Mouse (Mus musculus) hindbrain, embryonic 13.5 days (tissue): ENCODE results near the gene Cdkal1. TPM values are rescaled to one million over a fixed set of nuclear protein-coding genes. Genes with fewer than 3 reads are reported as not detected.

ENCODE experiments used
- ATAC-seq: fragments of 200-750 bp; cut with Nextera tagmentation; 2 replicates; pipeline ENCODE4 v1.8.0; 2017; ENCODE audit warnings: moderate TSS enrichment; ENCODE audit not compliant: low FRiP score
- H3K27ac ChIP-seq: fragments of 300-500 bp; sonication (generic); 2 replicates; pipeline ENCODE4 v1.5.1; 2015; ENCODE audit warnings: inconsistent platforms, mild to moderate bottlenecking, moderate library complexity
- H3K27me3 ChIP-seq: fragments of 300-500 bp; sonication (generic); 2 replicates; pipeline ENCODE4 v1.6.1; 2015; ENCODE audit warnings: mild to moderate bottlenecking, inconsistent platforms
- H3K36me3 ChIP-seq: fragments of 300-500 bp; sonication (generic); 2 replicates; pipeline ENCODE4 v1.6.1; 2015; ENCODE audit warnings: mild to moderate bottlenecking, inconsistent platforms
- H3K4me1 ChIP-seq: fragments of 300-500 bp; sonication (generic); replicated peaks from 2 replicates; pipeline ENCODE4 v1.6.1; 2015; ENCODE audit warnings: inconsistent platforms
- H3K4me2 ChIP-seq: fragments of 300-500 bp; sonication (generic); 2 replicates; pipeline ENCODE4 v1.6.1; 2015; ENCODE audit warnings: inconsistent platforms, mild to moderate bottlenecking, moderate library complexity
- H3K4me3 ChIP-seq: fragments of 300-500 bp; sonication (generic); 2 replicates; pipeline ENCODE4 v1.5.1; 2015; ENCODE audit warnings: mild to moderate bottlenecking, inconsistent platforms
- H3K9ac ChIP-seq: fragments of 300-500 bp; sonication (generic); 2 replicates; pipeline ENCODE4 v1.6.1; 2015; ENCODE audit warnings: mild to moderate bottlenecking, inconsistent platforms
- H3K9me3 ChIP-seq: fragments of 300-500 bp; sonication (generic); 2 replicates; pipeline ENCODE4 v1.6.1; 2016; ENCODE audit warnings: inconsistent platforms
- WGBS: fragments of 180-500 bp; shearing (Covaris S2); methylation state at CpG from one replicate; pipeline ENCODE4 v1.1.7; 2015; 5-methylcytosine and 5-hydroxymethylcytosine counted together
- polyA plus RNA-seq: library from polyadenylated mRNA; unstranded; fragments of >200 nt; fragmentation: Nextera tagmentation; extraction: Ambion mirVana; gene quantifications from 2 replicates; pipeline ENCODE4 v1.2.1, GENCODE M21; 2015

Cdkal1 gene
- polyA plus RNA-seq, 1 experiment from 2014 or later: 24.3 TPM

DNA sequence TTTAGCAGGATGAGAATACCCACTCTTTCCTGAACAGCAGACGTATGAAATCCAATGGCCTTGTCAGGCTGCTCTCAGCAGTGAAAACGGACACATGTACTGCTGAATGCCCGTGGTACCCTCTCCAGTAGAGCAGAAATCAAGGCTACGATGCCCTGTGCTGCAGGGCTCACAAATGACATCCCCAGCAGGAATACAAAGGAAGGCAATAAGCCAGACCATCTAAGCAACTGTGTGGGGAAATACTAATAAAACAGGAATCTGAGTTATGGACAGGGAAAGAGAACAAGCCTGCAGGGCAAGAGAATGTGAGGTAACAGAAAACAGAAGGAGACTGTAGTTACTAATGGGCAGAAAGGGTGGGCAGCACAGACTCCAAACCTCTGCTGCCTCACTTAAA, 425.6 kb downstream of the Cdkal1 start:
- Histone ChIP-seq H3K27me3 (no peaks in the 10 kb centered on the region), H3K4me3 (no peak overlapping the region), H3K36me3 (no peaks in the 10 kb centered on the region), H3K9ac (no peak overlapping the region), H3K9me3 (no peaks in the 10 kb centered on the region), H3K4me1 (peaks cover 4% of the 10 kb centered on the region), H3K27ac (0 out of 2 replicates have a peak overlapping the region, but pooled peaks have one; percentile 0), H3K4me2 (no peak overlapping the region)
- ATAC-seq: no peak
- 72% methylated on average over 4 of the region's 4 CpGs for WGBS

DNA sequence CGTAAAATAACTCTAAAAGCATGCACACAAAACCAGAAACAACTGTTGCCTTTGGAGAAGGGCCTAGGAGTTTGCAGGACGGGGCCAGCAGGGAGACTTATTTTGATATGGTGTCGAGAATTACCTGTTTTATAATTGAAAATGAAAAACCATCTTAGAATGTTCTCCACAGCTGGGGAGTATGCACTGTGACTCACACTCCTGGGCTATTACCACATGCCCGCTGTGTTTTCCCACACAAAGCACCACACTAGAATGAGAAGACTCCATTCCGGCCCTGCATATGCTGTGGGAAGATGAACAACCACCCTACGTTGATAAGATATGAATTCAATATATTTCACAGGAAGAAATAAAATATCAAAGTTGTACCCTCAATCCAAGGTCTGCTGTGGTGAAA, 426.3 kb downstream of the Cdkal1 start:
- no peaks in the 10 kb centered on the region for H3K9me3 ChIP-seq
- 0 out of 2 replicates have a peak overlapping the region, but pooled peaks have one; percentile 0 for H3K27ac ChIP-seq
- ATAC-seq: no peak
- H3K27me3 ChIP-seq: no peaks in the 10 kb centered on the region
- H3K4me3 ChIP-seq: no peak overlapping the region
- H3K4me1 ChIP-seq: peaks cover 3% of the 10 kb centered on the region; the same call in 1 of the 2 replicates
- WGBS: 92% methylated on average over 6 of the region's 6 CpGs
- H3K9ac ChIP-seq: no peak overlapping the region
- H3K36me3 ChIP-seq: no peaks in the 10 kb centered on the region
- H3K4me2 ChIP-seq: no peak overlapping the region

DNA sequence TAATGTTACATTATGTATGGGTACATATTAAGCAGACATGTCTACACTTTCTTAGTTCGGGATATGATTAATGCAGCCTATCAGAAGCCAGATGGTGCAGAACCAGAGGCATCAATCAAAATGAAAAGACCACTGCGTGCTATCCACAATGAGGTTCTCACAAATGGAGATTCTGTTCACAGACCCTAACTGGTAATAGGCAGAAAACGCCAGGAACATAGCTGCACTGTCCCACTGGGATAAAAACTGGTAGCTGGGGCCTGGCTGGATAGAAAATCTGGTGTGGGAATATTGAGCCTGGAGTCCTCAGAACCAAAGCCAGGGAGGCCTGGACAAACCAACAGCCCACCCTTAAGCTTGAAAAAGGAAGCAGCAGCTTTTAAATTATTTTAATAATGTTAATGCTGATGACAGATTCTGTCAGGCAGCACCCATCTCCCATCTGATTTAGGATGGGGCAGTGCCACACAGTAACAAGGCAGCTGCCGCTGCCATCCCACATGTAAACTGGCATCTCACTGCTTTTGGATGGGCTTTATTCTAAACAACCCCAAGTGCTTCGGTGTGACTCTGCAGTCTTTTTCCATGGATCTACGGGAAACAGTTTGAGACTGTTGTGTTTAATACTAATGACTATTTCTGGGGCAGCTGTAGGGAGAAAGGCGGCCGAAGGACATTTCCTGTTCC, 438.9 kb downstream of the Cdkal1 start:
- H3K36me3 ChIP-seq: no peaks in the 10 kb centered on the region
- no peaks in the 10 kb centered on the region for H3K9me3 ChIP-seq
- peaks cover 37% of the 10 kb centered on the region for H3K4me1 ChIP-seq
- H3K4me3 ChIP-seq: no peak overlapping the region
- WGBS: 9% methylated on average over 8 of the region's 8 CpGs
- ATAC-seq: peak; percentile 93
- H3K27ac ChIP-seq: peak overlapping the region; percentile 93
- no peak overlapping the region for H3K4me2 ChIP-seq
- no peaks in the 10 kb centered on the region for H3K27me3 ChIP-seq
- H3K9ac ChIP-seq: 0 out of 2 replicates have a peak overlapping the region, but pooled peaks have one; percentile 10

DNA sequence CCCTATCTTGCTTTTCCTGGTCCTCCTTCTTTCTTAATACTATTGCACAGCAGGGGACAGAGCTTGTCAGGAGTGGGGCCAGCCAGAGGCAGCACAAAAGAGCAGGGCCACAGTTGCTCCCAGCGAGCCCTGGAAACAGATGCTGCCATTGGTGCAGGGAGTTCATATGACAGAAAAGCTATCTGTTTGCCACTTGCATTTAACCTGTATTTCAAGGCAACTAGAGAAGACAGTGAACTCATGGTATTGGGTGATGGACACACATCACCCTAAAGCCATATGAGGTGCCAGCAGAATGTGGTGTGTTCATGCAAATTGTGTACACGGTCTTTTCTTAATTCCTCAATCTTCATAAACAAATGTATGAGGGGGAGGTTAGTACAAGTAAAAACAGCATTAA, 439.5 kb downstream of the Cdkal1 start:
- no peaks in the 10 kb centered on the region for H3K9me3 ChIP-seq
- H3K4me3 ChIP-seq: no peak overlapping the region
- H3K27ac ChIP-seq: peak overlapping the region; percentile 93
- 0 out of 2 replicates have a peak overlapping the region, but pooled peaks have one; percentile 6 for H3K4me2 ChIP-seq
- ATAC-seq: peak; percentile 60
- WGBS: 17% methylated on average over 2 of the region's 2 CpGs
- no peaks in the 10 kb centered on the region for H3K27me3 ChIP-seq
- no peak overlapping the region for H3K9ac ChIP-seq
- H3K36me3 ChIP-seq: no peaks in the 10 kb centered on the region
- H3K4me1 ChIP-seq: peaks cover 37% of the 10 kb centered on the region

DNA sequence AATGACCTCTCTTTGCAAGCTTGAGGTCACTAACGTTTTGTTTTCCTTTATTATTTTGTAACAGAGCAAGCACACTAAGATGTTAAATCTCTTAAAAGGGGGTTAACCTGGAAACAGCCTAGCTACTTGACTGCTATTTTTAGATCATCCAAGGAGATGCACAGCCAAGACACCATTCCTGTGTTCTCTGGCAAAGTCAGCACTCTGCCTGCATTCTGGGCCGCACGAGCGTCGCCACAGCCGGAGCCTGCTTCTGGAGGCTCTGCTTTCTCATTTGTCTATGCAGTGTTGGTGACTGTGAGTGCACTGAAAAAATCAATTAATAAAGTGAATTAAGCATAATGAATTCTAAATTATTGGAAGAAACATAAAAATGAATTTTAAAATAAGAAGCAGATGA, 440.6 kb downstream of the Cdkal1 start:
- no peaks in the 10 kb centered on the region for H3K27me3 ChIP-seq
- H3K9me3 ChIP-seq: no peaks in the 10 kb centered on the region
- ATAC-seq: no peak
- H3K4me2 ChIP-seq: no peak overlapping the region
- 20% methylated on average over 6 of the region's 6 CpGs for WGBS
- H3K36me3 ChIP-seq: no peaks in the 10 kb centered on the region
- H3K27ac ChIP-seq: peak overlapping the region; percentile 93
- H3K9ac ChIP-seq: no peak overlapping the region
- H3K4me3 ChIP-seq: no peak overlapping the region
- peaks cover 37% of the 10 kb centered on the region for H3K4me1 ChIP-seq

DNA sequence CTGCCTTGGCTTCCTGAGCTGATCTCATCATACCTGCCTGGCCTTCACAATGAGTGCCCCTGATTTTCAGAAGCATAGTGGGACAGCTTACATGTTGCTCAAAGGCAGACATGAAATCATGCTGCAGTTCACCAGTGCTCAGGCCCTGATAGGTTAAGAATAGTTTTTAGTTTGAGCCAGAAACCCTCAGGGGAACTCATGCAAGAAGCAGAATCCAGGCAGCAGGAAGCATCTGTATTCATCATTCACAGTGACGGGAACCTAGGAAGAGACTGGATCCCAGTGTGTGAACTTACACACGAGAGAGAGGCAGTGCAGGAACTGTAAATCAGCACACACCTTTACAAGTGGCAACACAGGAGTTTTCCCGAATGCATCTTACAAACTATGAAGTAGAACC, 441.0 kb downstream of the Cdkal1 start:
- WGBS: 21% methylated on average over 3 of the region's 3 CpGs
- Histone ChIP-seq H3K4me1 (peaks cover 37% of the 10 kb centered on the region), H3K9ac (no peak overlapping the region), H3K27ac (peak overlapping the region; percentile 93), H3K27me3 (no peaks in the 10 kb centered on the region), H3K4me2 (no peak overlapping the region), H3K4me3 (no peak overlapping the region), H3K36me3 (no peaks in the 10 kb centered on the region), H3K9me3 (no peaks in the 10 kb centered on the region)
- no peak for ATAC-seq

DNA sequence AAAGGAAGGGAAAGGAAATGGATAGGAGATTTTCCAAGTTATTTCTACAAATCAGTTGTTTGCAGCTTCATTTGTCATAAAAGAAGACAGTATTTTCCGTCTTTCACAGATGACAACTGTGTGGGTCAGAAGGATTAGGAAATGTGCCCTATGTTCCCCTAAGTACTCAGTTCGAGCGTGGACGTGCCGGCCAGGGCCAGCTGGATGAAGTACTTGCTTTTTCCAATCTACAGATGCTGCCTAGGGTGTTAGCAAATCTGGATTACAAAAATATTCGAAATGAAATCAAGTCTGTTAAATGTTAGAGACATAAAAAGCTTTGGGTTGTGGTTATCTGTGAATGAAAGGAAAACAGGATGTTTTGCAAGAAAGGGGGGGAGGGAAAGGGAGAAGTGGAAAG, 444.3 kb downstream of the Cdkal1 start:
- H3K4me2 ChIP-seq: no peak overlapping the region
- ATAC-seq: no peak
- no peak overlapping the region for H3K4me3 ChIP-seq
- H3K9me3 ChIP-seq: no peaks in the 10 kb centered on the region
- H3K4me1 ChIP-seq: peaks cover 28% of the 10 kb centered on the region
- no peaks in the 10 kb centered on the region for H3K36me3 ChIP-seq
- H3K27me3 ChIP-seq: no peaks in the 10 kb centered on the region
- H3K9ac ChIP-seq: no peak overlapping the region
- WGBS: 97% methylated on average over 6 of the region's 6 CpGs
- H3K27ac ChIP-seq: no peak overlapping the region

DNA sequence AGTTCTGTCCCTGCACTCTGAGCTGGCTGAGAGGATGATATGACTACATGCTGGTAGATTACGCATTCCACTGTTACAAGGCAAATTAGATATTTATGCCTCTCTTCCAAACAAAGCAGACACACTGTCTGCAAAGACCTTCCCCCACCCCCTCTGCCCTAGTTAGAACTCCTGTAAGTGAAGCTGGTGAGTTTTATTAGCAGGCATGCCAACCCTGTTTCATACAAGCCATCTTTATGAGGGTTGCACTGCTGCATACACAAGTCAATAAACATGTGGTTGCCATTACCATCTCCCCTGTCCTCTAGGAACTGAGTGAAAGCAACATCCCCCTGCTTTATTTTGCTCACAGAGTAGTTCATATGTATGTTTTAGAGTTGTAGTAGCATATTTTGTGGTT, 447.9 kb downstream of the Cdkal1 start:
- Histone ChIP-seq H3K4me1 (peaks cover 7% of the 10 kb centered on the region; the same call in 1 of the 2 replicates), H3K27me3 (no peaks in the 10 kb centered on the region), H3K4me2 (no peak overlapping the region), H3K27ac (no peak overlapping the region), H3K9ac (no peak overlapping the region), H3K4me3 (no peak overlapping the region), H3K36me3 (no peaks in the 10 kb centered on the region), H3K9me3 (no peaks in the 10 kb centered on the region)
- 71% methylated on average over 1 of the region's 1 CpGs for WGBS
- ATAC-seq: no peak

DNA sequence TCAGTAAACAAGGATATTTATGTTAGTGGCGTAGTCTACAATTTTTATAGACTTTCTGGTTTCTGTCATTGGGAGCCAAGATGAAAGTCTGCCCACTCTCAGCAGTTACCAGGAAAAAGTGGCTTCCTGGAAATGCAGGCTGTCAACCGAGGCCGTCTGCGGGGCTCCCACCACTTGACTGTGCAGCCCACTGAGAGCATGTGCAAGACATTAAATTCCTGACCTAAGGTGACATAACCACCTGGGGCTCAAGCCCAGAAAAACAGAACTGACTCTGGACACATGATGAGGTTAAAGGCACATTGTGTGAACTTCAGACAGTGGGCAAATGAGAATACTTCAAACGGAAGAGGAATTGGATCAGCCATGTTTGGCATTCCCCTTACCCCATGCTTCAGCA, 450.2 kb downstream of the Cdkal1 start:
- no peak for ATAC-seq

DNA sequence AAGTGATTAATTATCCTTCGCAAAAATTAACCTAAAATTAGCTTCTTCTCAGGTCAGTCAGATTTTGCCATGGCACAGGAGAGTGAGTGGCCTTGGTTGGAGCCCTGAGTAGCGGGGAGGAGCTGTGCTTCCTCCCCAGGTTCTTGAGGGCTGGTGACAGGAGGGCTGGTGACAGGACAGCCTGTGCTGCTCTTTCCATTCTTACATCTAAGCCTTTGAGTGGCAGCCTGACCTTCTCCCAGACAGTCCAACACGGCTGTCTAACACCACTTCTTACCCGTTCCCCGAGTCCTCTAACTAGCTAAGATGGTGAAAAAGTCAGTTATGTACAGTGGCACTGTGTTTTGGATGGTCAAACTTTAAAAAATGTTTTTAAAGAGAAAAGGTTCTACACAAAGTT, 452.3 kb downstream of the Cdkal1 start:
- Histone ChIP-seq H3K36me3 (no peaks in the 10 kb centered on the region), H3K27me3 (no peaks in the 10 kb centered on the region), H3K27ac (peak overlapping the region; percentile 73), H3K4me3 (no peak overlapping the region), H3K4me1 (peaks cover 14% of the 10 kb centered on the region; the same call in 1 of the 2 replicates), H3K4me2 (no peak overlapping the region), H3K9me3 (no peaks in the 10 kb centered on the region), H3K9ac (no peak overlapping the region)
- ATAC-seq: peak; percentile 50; the same call in 1 of the 2 replicates
- WGBS: 80% methylated on average over 5 of the region's 5 CpGs

More for the DNA sequence above, 450.2 kb downstream of the Cdkal1 start:
- no peaks in the 10 kb centered on the region for H3K27me3 ChIP-seq
- no peak overlapping the region for H3K27ac ChIP-seq
- H3K4me3 ChIP-seq: no peak overlapping the region
- WGBS: 72% methylated on average over 5 of the region's 5 CpGs
- peaks cover 10% of the 10 kb centered on the region; the same call in 1 of the 2 replicates for H3K4me1 ChIP-seq
- H3K36me3 ChIP-seq: no peaks in the 10 kb centered on the region
- H3K9me3 ChIP-seq: no peaks in the 10 kb centered on the region
- H3K4me2 ChIP-seq: no peak overlapping the region
- no peak overlapping the region for H3K9ac ChIP-seq

DNA sequence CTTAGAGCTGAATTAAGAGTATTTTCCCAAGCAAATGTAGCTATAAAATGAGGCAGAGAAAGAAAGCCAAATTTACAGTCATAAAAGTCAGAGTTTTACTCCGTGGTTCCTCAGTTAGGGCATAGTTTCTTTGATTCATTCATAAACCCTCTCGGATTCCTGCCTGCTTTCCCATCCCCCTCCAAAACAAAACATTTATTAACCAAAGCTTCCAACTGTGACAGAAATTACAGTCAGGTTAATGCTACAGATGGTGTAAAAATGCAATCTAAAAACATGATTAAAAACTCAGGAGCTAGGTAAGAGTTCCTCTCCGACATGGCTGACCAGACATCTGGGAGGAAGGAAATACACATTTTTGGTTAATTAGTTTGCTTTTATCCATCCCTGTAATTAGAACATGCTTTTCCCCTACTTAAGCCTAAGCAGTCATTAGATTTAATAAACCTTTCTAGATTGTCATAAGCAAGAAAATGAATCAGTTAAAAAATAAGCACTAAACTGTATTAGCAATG, 452.9 kb downstream of the Cdkal1 start:
- no peak for ATAC-seq
- H3K36me3 ChIP-seq: no peaks in the 10 kb centered on the region
- H3K27ac ChIP-seq: no peak overlapping the region; the same call in 1 of the 2 replicates
- no peak overlapping the region for H3K4me3 ChIP-seq
- no peaks in the 10 kb centered on the region for H3K27me3 ChIP-seq
- H3K4me1 ChIP-seq: peaks cover 13% of the 10 kb centered on the region; the same call in 1 of the 2 replicates
- H3K4me2 ChIP-seq: no peak overlapping the region
- H3K9me3 ChIP-seq: no peaks in the 10 kb centered on the region
- 39% methylated on average over 3 of the region's 3 CpGs for WGBS
- no peak overlapping the region for H3K9ac ChIP-seq

DNA sequence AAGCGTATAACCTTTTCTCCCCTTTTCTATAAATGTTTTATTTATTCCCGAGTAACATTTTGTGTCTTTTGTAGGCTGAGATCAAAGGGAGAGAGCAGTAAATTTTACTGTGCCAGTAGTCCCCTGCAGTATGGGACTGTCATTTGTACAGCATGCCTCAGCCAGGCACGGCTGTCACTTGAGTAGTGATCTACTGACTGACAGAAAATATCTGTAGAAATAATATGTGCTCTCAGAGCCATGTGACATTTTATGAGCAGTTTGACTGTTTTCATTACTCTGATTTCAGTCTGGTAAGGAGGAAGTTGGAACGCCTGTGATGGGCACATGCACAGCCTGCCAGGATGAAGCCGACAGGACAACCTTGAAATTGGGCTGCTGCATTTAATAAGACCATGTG, 455.6 kb downstream of the Cdkal1 start:
- no peak for ATAC-seq
- Histone ChIP-seq H3K27me3 (no peaks in the 10 kb centered on the region), H3K4me1 (peaks cover 13% of the 10 kb centered on the region; the same call in 1 of the 2 replicates), H3K9me3 (no peaks in the 10 kb centered on the region), H3K9ac (no peak overlapping the region), H3K36me3 (no peaks in the 10 kb centered on the region), H3K4me3 (no peak overlapping the region), H3K27ac (no peak overlapping the region; the same call in 1 of the 2 replicates), H3K4me2 (no peak overlapping the region)
- 69% methylated on average over 5 of the region's 5 CpGs for WGBS

DNA sequence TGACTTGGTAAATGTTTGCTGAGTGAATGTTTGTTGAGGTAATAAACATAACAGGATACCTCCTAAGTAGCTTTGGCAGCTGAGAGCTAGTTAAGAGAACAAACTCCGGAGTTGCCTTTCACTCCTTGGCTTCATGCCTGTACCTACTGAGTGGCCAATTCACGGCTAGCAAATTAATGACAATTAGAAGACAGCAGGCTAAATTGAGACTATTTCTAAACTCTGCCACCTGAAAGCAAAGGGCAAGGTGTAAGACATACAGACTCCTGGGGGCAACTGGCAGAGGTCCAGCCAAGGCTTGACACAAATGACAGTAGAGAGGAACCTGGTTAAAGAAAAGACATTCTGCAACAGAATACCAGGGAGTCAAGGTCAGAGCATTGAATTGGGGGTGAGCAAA, 457.0 kb downstream of the Cdkal1 start:
- no peaks in the 10 kb centered on the region for H3K36me3 ChIP-seq
- H3K9me3 ChIP-seq: no peaks in the 10 kb centered on the region
- H3K4me3 ChIP-seq: no peak overlapping the region
- peaks cover 13% of the 10 kb centered on the region; the same call in 1 of the 2 replicates for H3K4me1 ChIP-seq
- H3K4me2 ChIP-seq: no peak overlapping the region
- no peak for ATAC-seq
- WGBS: 53% methylated on average over 2 of the region's 2 CpGs
- H3K9ac ChIP-seq: no peak overlapping the region
- no peaks in the 10 kb centered on the region for H3K27me3 ChIP-seq
- no peak overlapping the region for H3K27ac ChIP-seq
